Mouse (Mus musculus) layer of hippocampus, adult 2 months (tissue): ENCODE data around the gene Cryzl2. TPM values are rescaled to one million over a fixed set of nuclear protein-coding genes. Genes with fewer than 3 reads are reported as not detected.

ENCODE experiments used
- DNase-seq, 2 experiments: peaks; one replicate each; pipeline ENCODE4 v3.0.0; 2022; ENCODE audit warnings: low spot score in 2 of 2
- H3K27ac ChIP-seq: fragments of 200-600 bp; 2 replicates; pipeline ENCODE4 v1.8.1; 2022
- H3K4me3 ChIP-seq: fragments of 200-600 bp; 2 replicates; pipeline ENCODE4 v1.8.1; 2022; ENCODE audit warnings: mild to moderate bottlenecking
- CTCF ChIP-seq: fragments of 200-600 bp; conservative IDR thresholded peaks from 2 replicates; pipeline ENCODE4 v1.8.1; 2022; ENCODE audit warnings: antibody characterized with exemption, mild to moderate bottlenecking, moderate library complexity
- total RNA-seq, 2 experiments: library from RNA; stranded (reverse); gene quantifications; 2 replicates each; pipeline ENCODE4 v1.2.3; 2021

Gene Cryzl2
- total RNA-seq, 2 experiments from 2014 or later = 4.3 to 5.1 TPM

- DNase-seq = no peak
- Histone ChIP-seq H3K4me3 (no peak overlapping the region), H3K27ac (peak overlapping the region; percentile 77)
- no peak for TF ChIP-seq CTCF
Observed at GRCm38 (mm10) chr1:157447142-157447541, 11.2 kb upstream of the Cryzl2 start.

GRCm38 (mm10) chr1:157448164-157448804, 10.1 kb upstream of the Cryzl2 start:
- TF ChIP-seq CTCF = no peak
- H3K4me3 ChIP-seq = no peak overlapping the region
- DNase-seq = no peak
- H3K27ac ChIP-seq = peak overlapping the region; percentile 77; the same call in 1 of the 2 replicates

- Histone ChIP-seq H3K27ac (no peak overlapping the region), H3K4me3 (no peak overlapping the region)
- TF ChIP-seq CTCF = no peak
- no peak for DNase-seq
Observed at GRCm38 (mm10) chr1:157448805-157449188, 9.6 kb upstream of the Cryzl2 start.

GRCm38 (mm10) chr1:157449532-157449931, 8.8 kb upstream of the Cryzl2 start:
- Histone ChIP-seq H3K4me3 (no peak overlapping the region), H3K27ac (no peak overlapping the region)
- TF ChIP-seq CTCF = no peak
- no peak for DNase-seq

- TF ChIP-seq CTCF = no peak
- Histone ChIP-seq H3K27ac (no peak overlapping the region), H3K4me3 (no peak overlapping the region)
- DNase-seq = no peak
Observed at GRCm38 (mm10) chr1:157449981-157450636, 8.3 kb upstream of the Cryzl2 start.

GRCm38 (mm10) chr1:157452284-157452683, 6.1 kb upstream of the Cryzl2 start:
- DNase-seq = no peak
- no peak for TF ChIP-seq CTCF
- H3K4me3 ChIP-seq = no peak overlapping the region

GRCm38 (mm10) chr1:157452759-157453549, 5.4 kb upstream of the Cryzl2 start:
- Histone ChIP-seq H3K27ac (no peak overlapping the region), H3K4me3 (no peak overlapping the region)
- TF ChIP-seq CTCF = no peak
- no peak for DNase-seq

More at GRCm38 (mm10) chr1:157452284-157452683, 6.1 kb upstream of the Cryzl2 start:
- no peak overlapping the region for H3K27ac ChIP-seq

GRCm38 (mm10) chr1:157454876-157455275, 3.5 kb upstream of the Cryzl2 start:
- Histone ChIP-seq H3K4me3 (no peak overlapping the region), H3K27ac (no peak overlapping the region)
- DNase-seq = no peak
- TF ChIP-seq CTCF = no peak

- DNase-seq = no peak
- Histone ChIP-seq H3K27ac (no peak overlapping the region), H3K4me3 (peak overlapping the region; percentile 37; the same call in 1 of the 2 replicates)
- TF ChIP-seq CTCF = no peak
Observed at GRCm38 (mm10) chr1:157457789-157458188, 588 bp upstream of the Cryzl2 start.

- TF ChIP-seq CTCF = no peak
- DNase-seq = no peak
Observed at GRCm38 (mm10) chr1:157459904-157460303, 1.5 kb downstream of the Cryzl2 start.

GRCm38 (mm10) chr1:157461276-157461675, 2.9 kb downstream of the Cryzl2 start:
- Histone ChIP-seq H3K27ac (no peak overlapping the region), H3K4me3 (no peak overlapping the region)
- no peak for TF ChIP-seq CTCF
- DNase-seq = no peak

More at GRCm38 (mm10) chr1:157459904-157460303, 1.5 kb downstream of the Cryzl2 start:
- Histone ChIP-seq H3K4me3 (no peak overlapping the region), H3K27ac (no peak overlapping the region)

GRCm38 (mm10) chr1:157462336-157462735, 4.0 kb downstream of the Cryzl2 start:
- no peak for TF ChIP-seq CTCF
- Histone ChIP-seq H3K4me3 (no peak overlapping the region), H3K27ac (no peak overlapping the region)
- no peak for DNase-seq

GRCm38 (mm10) chr1:157465194-157465593, 6.8 kb downstream of the Cryzl2 start:
- Histone ChIP-seq H3K4me3 (no peak overlapping the region), H3K27ac (no peak overlapping the region)
- peak; percentile 81 for TF ChIP-seq CTCF
- DNase-seq = peak in 1 of 2 experiments; percentile 70

- no peak for DNase-seq
- Histone ChIP-seq H3K27ac (peak overlapping the region; percentile 51; the same call in 1 of the 2 replicates), H3K4me3 (no peak overlapping the region)
- TF ChIP-seq CTCF = no peak
Observed at GRCm38 (mm10) chr1:157467866-157468265, 9.5 kb downstream of the Cryzl2 start.
